Mouse (Mus musculus): Measurements from ENCODE around the gene Terb2.
A peak's percentile ranks its signal among the peaks of the same experiment; 100 is the strongest.
"Not testable (repeated sequence)": the region's sequence is repeated elsewhere in the genome, so short reads cannot be mapped to it uniquely, and the experiment has no call there.

The Terb2 gene

DNA sequence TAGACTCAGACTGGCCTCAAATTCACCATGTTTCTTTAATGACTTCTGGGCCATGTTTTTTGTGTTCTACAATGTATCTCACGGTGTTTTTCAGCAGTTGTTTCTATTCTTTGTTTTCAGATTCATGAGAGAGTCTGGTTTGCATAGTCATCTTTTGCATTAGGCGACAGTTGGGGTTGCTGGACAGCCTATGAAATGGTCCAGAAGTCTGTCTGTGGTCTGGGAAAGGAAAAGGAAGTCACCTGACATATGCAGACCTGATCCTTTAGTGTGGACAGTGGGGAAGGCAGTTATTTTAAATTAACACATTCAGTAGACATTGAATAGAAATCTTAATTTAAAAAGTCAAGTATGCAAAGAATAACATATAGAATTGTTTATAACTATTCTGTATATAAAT lies 23.5 kb upstream of the Terb2 start:
- no peak for DNase-seq

DNA sequence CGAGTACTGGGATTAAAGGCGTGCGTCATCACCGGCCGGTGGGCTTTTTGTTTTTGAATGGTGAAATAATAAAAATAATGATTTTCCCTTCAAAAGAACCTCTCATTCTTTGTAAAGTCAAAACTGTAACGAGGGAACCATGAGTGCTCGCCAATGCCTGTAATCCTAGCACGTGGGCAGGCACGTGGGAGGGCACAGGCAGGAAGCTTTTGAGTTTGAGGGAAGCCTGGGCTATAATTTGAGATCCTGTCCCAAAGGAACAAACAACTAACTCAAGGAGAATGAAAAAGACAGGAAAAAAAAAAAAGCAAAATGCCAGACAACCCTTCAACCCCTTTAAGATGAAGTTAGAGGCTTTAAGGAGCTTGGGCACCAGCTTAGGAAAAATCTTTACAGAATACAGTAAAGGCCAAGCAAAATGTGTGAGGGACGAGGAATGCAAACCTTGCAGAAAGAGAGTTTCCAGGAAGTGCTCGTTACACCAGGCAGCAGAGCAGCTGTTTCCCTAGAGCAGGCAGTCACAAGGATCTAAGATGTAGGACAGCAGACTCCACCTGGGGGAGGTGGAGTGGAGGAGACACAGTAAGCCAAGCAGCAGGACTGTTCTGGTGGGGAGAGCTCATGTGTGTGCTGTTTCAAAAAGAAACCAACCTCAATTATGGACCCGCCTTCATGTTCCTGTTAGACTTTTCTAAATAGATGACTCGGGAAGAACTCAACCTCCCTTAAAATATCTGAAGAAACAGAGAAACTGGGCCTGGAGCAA lies 22.5 kb upstream of the Terb2 start:
- DNase-seq: no peak

DNA sequence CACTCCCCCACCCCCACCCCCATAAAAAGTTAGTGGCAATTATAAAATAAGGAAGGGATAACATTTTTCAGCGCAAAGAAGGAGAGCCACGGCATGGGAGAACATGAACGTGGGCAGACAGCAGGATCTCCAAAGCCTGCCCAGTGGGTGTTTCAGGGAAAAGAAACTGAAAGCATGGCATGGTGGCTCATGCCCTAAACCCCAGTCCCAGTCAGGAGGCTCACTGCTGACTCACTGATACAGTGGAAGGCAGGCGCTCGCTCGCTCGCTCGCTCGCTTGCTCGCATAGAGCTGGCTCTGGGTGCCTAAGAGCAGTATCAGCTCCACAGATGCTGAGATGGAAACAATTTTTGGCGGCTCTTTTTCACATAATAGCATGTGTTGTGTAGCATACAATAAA lies 21.8 kb upstream of the Terb2 start:
- no peak for DNase-seq

DNA sequence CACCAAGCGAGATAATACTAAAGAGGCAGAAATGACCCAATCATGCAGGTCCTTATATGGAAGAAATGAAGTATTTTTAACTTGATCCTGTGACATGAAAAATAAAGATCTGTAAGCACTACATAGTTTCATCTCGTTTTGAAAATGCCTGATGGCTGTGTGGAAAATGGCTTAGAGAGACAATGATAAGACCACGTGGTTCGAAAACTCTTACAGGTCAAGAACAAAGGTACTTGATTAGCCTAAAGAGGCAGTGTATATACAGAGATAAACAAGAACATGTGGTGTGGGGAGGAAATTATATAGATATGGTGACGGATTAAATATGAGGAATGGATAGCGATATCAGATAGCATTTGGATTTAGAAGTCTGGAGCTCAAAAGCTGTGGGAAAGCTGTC lies 14.8 kb upstream of the Terb2 start:
- DNase-seq: no peak

DNA sequence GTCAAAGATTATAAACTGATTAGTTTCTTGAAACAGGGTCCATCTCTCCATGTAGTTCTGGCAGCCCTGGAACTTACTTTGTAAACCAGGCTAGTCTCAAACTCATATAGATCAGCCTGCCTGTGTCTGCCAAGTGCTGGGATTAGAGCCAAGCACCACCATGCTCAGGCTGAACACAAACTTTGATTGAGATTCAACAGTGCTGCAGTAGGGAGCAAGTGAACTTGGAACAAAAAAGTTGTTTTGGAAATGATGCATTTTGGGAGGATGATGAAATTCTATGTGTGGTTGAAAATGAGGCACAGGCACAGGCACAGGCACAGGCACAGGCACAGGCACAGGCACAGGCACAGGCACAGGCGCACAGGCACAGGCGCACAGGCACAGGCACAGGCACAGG lies 13.9 kb upstream of the Terb2 start:
- peak in 1 of 2 experiments; percentile 8 for DNase-seq

DNA sequence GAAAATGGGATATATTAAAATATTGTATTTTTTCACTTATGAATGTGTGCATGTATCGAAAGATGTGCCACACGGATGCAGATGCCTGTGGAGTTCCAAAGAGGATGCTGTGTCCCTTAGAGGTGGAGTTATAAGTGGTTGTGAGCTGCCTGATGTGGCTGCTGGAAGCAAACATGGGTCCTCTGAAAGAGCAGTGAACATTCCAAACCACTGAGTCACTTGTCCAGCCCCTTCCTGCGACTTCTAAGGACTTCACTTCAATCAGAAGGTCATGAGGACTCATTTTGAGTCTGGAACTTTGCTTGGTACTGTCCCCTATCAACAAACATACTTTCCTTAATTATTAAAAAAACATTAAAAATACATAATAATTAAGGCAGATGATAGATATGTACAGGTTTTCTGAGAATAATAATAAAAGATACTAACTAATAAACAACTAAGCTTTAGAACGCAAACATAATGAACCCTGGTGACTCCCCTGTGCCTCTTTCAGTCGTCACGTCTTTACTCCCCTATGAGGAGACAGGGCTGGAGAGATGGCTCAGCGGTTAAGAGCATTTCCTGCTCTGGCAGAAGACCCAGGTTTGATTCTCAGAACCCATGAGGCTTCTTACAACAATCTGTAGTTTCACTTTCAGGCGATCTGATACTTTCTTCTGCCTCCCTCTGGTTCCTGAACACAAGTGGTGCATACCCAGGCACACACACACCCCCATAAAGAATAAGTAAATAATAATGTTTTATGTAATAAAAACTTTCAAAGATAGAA lies 5.8 kb upstream of the Terb2 start:
- no peak for DNase-seq

DNA sequence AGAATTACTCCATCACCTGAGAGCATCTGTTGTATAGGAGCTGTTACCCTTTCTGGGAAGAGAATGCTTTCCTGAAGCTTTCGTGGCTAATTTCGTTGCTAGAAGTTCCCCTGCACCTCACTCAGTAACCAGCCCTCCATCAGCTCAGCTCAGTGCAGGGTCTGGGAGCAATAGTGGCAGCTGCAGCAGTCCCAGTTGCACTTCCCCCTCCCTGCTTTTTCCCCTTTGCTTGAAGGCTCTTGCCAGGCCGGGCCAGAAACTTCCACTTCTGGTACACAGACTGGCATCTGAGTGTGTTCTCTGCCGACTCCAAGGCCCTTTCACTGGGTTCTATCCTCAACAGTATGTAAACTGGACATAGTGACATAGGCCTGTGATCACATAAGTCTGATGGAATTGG lies 986 bp upstream of the Terb2 start:
- DNase-seq: no peak

DNA sequence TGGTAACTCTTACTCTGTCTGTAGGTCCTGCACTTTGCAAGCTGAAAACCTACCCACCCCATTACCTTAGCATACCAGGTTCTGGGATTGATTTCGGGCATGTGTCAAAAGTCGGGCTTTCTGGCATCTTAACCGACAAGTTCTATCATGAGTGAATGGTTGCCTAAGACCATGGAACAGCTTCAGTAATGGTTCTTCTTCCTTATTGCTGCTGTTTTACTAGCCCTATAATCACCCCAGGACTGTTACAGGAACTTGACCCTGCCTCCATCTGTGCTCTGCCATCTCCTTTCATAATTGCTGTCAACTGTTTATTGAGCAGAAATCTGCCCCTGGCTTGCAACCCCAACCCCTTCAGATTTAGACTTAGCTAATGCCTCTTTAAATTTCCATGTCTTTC lies 679 bp downstream of the Terb2 start:
- no peak for DNase-seq

DNA sequence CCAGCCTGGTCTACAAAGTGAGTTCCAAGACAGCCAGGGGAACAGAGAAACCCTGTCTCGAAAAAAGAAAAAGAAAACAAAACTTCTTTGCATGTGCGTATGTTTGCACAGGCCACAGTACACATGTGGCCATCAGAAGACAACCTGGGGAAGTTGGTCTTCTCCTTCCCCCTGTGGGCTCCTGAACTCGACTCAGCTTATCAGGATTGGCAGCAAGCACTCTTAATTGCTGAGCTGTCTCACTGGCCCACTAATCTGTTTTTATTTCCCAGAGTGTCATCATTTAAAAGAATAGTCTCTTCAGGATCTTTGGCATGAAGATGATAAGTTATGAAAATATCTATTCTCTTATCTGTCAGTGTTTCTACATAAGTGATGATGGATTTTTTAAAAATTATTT lies 5.8 kb downstream of the Terb2 start:
- DNase-seq: no peak

DNA sequence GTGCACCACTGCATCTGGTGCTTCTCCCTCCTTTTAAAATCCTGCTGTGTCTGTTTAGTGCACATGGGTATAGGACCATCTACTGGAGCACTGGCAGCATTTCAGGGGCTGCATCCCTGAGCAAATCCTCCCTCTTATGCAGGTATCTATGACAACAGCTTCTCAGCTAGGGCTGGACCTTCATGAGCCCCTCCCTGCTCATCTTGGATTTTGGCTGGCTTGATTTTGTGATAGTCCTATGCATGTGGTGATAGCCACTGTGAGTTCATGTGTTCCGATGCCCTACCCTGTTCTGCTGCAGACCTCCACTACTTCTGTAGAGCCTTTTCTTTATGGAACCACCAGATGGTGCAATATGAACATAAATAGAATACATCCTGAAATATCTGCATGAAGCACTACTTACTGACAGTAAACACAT lies 8.4 kb downstream of the Terb2 start:
- peak; percentile 18 to 64 for DNase-seq

DNA sequence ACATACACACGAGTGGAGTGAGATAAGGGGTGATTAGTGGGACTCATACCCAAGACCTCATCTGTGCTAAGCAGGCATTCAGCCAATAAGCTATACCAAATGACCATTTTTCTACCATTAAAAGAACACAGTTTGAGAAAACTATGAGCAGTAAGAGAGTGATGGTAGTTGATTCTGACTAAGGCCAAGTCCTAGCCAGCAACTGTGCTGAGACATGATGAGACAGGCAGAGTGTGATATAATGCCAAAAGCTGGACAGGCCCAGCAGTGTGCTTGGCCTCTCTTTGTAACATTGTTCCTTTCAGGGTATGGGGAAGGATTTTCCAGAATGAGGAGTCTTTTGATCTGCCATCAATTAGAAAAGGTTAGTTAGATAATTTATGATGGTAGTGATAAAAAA lies 15.4 kb downstream of the Terb2 start:
- no peak for DNase-seq

DNA sequence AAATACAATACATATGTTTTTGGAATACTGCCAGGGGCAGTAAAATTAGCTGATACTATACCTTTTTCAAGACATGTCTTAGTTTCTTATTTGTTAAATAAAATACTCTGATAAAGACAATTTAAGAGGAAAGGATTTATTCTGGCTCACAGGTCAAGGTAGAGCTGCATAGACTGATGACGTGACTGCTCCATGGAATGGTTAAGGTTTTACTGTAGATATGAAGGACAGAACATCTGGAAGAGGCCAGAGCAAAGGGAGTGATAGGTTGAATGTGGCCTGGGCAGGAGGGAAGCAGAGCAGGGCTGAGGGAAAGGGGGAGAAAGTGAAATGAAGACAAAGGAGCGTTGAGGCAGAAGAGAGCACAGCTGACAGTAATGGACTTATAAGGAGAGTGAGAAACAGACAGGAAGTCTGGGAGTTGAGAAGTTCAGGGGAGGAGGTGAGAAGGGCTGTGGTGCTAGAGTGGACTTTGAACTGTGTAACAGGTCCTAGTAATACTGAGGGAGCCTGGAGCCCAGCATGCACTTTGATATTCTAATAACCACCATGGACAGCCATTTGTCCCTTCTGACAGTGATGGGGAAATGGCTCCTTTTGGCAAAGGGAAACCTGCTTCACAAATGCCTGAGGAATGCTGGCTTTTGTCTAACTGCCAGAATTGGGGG lies 20.5 kb downstream of the Terb2 start:
- no peak for DNase-seq

DNA sequence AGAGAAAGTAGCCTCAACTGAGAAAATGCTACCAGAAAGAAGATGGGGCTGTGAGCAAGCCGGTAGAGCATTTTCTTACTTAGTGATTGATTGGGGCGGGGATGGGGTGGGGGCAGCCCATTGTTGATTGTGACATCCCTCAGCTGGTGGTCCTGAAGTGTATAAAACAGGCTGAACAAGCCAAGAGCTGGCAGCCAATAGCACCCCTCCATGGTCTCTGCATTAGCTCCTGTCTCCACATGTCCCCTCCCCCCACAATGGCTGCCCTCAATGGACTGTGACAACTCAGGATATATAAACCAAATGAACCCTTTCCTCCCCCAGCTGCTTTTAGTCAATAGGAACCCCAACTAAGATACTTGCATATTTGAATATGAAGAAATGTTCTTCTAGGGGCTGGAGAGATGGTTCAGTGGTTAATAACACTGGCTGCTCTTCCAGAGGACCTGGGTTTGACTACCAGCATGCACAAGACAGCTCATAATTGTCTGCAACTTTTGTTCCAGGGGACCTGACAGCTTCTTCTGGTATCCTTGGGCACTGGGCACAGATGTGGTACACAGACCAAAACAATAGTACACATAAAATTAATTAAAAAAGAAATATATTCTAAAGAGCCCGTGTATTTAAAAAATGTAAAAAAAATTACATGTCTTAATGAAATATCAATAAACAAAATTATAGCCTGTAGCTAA lies 24.6 kb downstream of the Terb2 start:
- no peak for DNase-seq

DNA sequence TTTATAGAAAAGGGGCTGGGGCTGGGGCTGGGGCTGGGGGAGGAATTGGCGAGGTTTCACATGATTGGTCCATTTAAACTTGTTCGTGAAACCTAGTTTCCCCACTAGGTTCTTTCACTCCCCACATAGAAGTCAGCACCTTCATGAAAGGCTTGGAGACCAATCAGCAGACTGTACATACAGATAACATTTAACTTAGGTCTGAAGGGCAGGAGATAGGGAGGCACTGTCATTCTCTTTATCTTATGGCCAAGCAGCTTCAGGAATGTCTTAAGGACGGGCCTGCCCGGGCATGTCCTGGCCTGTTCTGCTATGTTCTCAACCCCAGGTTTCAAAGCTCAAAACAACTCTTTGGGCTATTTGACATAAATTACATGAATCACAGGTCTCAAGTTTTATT lies 31.0 kb downstream of the Terb2 start:
- DNase-seq: not testable (repeated sequence)

DNA sequence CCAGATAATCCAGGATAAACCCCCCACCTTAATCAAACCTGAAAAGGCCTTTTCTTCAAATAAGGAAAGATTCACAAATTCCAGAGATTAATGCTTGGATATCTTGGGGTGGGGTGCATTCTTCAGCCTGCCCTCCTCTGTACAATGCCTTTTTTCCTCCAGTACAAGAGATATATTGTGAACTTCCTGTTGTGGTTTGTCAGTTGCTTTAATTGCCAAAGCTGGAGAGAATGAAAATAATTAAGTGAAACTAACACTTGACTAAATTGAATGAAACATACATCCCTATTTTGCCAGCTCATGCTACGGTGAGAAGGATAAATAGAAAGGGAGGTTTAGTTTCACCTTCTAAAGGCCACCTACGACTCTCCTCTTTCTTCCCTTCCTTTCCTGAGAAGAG lies 32.2 kb downstream of the Terb2 start:
- DNase-seq: no peak

DNA sequence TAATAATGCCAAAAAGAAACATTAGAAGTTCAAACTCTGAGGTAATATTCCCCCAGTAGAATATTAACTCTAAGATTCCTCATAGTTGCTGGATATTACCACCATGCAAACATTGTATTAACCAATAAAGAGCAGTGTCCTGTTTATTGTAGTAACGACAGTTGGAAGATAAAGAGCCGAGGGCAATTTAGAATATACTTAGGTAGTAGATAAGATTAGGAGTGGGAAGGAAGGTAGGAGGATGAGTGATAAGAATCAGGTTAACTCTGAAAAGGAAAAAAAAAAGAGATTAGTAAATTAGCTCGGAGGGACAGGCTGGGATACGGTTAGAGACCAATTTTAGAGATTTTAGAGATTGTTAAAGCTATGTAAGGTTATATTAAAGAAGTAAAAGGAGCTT lies 35.3 kb downstream of the Terb2 start:
- no peak for DNase-seq

DNA sequence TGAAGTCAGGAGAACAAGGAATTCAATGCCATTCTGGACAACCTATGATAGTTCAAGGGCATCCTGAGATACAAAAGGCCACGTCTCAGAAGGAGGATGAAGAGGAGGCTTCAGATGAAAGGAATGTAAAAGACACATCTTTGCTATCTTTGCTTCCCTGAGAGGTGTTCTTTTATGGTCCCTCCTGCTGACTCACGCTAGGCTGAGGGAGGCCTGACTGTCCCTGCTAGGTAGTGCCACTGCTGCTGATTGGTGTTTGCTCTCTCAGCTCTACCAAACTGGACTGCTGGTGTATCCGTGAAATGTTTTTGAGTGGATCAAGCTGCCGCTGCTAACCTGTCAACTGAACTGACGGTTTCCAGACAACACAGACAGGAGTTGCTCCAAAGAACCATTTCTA lies 35.7 kb downstream of the Terb2 start:
- DNase-seq: no peak

DNA sequence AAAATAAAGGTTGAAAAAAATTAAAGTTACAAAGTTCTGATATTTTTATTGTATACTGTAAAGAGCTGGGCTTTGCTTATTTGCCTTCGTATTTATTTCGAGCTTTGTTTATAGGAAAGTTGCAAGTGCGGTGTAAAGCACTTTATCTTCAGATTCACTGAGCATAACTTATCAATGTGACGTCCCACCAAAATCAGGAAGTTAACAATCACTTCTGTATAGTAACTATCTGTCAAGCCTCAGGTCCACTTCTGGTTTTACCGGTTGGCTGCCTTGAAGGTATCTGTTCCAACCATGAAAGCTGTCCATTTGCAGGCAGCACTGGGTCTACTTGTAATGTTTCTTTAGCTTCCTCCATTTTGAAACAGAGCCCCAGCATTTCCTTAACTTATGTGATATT lies 36.2 kb downstream of the Terb2 start:
- no peak for DNase-seq

DNA sequence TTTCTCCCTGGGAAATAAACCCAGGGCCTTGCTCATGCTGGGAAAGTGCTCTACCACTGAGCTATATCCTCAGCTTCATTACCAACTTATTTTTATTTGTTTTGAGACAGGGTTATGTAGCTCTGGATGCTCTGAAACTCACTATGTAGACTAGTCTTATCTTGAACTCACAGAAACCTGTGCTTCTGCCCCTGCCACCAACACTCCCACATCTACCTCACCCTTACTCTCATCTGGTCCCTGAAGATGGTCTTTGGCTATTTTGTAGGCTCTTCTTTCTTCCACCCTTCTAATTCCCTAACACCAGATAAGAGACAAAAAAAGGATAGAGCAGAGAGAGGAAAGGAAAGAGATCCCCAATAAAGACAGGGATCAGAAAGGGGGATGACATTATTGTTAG lies 37.6 kb downstream of the Terb2 start:
- DNase-seq: no peak

DNA sequence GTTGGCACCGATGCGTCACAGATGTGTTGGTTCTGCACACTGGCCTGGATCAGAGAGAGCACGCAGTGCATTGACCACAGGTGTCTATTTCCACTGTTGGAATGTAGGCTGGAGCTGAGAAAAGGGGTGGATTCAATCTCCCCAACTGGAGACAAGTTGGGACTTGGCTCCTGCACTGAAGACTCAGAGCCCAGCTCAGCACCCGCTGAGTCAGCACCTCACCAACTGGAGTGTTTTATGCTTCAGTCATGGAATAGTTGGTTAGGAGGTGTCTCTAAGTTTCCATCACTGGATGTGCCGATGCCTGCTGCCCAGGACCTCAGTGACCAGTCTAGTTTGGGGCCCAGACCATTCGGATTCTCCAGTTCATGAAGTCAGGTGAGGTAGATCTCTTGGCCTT lies 44.3 kb downstream of the Terb2 start:
- no peak for DNase-seq

DNA sequence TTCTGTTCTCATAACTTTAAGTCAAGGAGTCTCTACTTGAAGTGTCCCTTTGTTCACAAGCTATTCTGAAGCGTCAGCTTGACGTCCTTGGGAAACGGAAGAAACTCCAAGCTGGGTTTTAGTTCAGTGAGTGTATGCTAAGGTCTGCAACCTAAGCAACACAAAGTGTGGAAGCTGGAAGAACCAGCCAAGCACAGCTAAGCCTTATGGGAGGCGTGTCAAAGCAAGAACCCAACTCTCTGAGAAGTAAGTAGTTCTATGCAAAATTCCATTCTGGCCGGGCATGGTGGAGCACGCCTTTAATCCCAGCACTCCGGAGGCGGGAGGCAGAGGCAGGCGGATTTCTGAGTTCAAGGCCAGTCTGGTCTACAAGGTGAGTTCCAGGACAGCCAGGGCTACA lies 45.5 kb downstream of the Terb2 start:
- no peak for DNase-seq

DNA sequence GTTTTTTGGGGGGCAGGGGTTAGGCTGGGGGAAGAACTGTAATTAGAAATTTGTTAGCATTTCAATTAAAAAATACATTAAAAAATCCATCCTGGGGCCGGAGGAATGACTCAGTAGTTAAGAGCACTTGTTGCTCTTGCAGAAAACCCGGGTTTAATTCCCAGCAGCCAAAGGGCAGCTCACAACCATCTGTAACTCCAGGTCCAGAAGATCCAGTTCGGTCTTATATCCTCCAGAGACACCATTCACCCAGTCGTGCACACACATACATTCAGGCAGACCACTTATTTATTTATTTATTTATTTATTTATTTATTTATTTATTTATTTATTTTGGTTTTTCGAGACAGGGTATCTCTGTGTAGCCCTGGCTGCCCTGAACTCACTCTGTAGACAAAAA lies 47.3 kb downstream of the Terb2 start:
- DNase-seq: no peak

Data from cerebellum, postnatal 10 days (tissue).